Mouse (Mus musculus): ENCODE data around the gene Eln.
A peak's percentile ranks its signal among the peaks of the same experiment; 100 is the strongest.

The Eln gene

DNA sequence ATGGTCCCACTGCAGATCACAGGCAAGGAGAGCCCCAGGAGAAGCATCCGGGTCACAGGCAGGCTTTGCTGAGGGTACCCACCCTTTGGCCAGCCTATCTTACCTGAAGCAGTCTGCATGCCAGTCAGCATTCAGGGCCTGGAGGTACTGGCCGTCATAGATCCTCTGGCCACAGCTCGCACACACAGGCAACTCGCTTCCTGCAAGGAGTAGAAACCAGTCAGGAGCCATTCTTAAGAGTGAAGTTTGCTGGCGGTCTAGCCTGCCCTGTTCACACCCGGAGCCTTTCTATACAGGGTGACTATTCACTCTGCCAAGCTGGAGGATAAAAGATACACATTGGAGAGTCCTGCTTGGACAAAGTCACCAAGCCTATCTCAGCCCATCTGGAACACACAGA lies 60.6 kb downstream of the Eln start:
- DNase-seq (ENCODE audit: low read depth, low spot score), result no peak

DNA sequence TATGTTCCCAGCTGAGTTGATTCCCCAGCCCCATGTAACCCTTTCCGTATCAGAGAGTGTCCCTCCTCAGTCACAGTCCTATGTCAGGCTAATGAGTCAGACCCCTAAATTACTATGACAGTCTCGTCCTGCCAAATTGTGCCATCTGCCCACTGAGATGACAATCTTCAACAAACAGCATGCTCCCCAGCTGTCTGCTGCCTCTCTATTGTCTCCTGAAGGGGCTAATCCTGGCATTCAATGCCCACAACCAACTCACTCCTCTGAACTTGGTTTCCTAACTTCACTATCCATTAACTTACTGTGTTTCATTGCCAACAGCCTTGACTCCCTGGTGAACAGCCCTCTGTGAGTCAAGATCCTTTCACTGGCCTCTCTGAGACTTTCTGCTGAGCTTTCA lies 62.7 kb downstream of the Eln start:
- no peak for DNase-seq (ENCODE audit: low read depth, low spot score)

DNA sequence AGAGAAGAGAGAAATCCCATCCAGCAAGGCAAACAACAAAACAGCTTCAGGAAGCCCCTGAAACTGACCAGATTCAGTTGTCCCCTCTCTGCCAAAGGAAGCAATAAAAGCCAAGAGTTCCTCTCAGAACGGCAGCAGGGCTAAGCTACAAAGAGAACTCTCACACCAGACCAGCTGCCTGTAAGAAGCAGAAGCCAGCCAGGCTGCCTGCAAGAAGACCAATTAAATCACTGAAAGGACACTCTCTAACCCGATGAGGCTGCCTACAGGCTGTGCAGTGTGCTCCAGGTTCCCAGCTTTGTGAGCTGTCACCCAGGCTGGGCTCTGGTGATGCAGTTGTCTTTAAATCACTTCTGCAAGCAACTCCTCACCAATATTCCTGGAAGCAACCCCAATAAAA lies 63.3 kb downstream of the Eln start:
- no peak for DNase-seq (ENCODE audit: low read depth, low spot score)

DNA sequence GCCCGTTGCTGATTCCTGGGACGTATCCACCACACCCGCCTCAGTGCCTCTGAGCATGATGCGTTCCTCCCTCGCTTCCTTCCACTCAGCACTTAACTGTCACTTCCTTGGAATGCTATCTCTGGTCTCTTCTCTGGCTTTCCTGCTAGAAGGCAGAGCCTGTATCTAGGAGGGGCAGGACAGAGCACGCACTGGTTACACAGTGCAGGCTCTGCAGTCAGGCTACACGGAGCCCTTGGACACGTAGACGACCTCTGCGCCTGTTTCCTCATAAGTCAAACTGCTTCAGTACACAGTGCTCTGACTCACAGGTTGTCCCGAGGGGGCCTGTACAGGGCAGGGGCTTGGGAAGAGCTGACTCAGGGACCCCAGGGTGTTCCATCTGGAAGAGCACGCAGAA lies 66.9 kb downstream of the Eln start:
- DNase-seq (ENCODE audit: low read depth, low spot score), result peak; percentile 73

DNA sequence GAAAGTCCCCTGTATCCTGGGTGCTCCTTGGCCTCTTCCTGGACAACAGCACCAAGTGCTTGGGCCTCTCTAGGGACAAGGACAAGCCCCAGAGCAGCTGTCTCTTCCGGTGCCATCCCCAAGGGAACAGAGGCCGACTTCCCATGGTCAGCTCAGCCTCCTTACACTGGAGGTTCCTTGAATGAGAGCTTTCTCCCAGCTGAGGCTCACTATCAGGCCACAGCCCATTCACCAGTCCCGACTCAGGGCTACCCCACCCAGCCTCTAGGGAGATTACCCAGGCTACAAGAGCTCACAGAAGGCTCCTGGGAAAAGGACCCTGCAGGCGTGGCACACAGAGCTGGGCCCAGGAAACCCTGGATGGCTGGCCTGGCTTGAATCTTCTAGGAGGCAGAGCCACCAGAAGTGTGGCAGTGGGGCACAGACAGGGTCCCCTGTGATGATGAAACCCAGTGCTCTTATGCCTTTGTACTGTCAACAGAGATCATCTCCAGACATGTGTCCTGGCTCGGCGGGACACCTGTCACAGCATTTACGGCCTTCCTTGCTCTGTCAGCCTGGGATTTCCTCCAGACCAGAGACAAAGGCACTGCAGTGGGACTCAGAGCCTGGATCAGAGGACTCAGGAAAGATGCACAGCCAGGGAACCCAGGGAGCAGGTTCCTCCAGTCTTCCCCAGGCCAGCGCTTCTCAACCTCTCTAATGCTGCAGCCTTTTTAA lies 68.1 kb downstream of the Eln start:
- DNase-seq (ENCODE audit: low read depth, low spot score), result peak; percentile 64

DNA sequence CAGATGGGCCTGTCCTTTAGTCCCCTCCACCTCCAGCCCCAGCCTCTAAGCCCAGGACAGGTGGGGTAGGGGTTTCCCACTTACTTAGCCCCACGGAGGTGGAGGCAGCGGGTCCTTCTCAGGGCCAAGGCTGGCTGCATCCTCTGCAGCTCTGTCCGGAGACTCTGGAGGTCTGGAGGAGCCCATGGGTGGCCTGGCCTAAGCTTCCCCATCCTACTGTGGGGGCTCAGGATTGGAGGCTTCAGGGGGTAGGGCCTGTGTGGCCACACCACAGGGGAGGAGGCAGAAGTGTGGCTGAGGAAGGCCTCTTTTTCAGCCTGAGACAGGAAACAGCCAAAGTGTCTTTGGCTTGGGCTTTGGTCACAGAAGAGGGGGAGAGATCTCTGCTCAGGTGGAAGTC lies 69.1 kb downstream of the Eln start:
- no peak for DNase-seq (ENCODE audit: low read depth, low spot score)

DNA sequence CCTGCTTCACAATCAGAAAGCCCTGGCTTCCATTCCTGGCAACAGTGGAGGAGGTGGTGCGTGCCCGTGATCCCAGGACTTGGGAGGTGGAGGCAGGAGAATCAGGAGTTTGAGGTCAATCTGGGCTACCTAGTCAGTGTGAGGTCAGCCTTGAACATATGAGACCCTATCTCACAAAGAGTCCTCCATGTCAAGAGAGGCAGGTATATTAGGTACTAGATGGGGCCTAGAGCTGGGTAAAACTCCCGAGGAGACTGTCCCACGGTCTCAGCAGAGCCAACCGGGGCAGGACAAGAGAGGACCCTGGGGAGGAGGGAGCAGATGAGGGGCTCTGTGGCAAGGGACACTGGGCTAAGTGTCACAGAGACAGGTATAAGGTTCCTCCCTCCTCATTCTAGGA lies 69.6 kb downstream of the Eln start:
- DNase-seq (ENCODE audit: low read depth, low spot score), result no peak

DNA sequence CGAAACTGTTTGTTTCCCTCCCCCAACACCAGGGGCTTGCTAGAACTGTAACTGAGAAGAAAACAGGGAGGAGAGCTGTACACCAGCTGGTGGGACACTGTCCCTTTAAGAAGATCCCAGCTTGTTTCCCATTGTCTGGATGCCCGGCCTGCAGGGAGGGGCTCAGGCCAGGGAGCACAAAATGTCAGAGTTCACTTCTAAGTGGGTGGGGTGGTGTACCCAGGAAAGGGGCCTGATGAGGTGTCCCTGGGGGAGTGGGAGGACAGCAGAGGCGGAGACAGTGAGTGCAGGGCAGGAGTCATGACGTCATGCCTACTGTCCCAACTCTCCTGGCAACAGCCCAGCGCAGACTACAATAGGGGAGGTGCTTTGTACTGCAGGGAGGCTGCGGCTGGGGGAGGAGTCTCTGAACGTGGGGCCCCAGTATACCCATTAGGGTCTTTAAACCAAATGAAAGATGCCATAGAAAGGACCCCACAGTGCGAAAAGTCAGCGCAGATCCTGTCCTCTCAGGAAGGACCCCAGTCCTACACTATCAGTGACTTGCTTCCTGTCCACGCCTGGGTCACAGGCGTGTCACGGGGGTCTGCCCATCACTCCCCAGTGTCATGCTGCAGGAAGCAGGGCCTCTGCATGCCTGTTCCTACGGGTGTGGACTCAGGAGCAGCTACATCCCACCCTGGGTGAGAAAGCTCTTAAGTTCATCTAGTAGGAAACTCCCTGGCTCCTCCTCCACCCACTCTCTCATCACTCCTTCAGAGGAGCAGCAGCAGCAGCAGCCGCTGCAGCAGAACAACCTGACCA lies 71.0 kb downstream of the Eln start:
- DNase-seq (ENCODE audit: low read depth, low spot score), result peak; percentile 77

DNA sequence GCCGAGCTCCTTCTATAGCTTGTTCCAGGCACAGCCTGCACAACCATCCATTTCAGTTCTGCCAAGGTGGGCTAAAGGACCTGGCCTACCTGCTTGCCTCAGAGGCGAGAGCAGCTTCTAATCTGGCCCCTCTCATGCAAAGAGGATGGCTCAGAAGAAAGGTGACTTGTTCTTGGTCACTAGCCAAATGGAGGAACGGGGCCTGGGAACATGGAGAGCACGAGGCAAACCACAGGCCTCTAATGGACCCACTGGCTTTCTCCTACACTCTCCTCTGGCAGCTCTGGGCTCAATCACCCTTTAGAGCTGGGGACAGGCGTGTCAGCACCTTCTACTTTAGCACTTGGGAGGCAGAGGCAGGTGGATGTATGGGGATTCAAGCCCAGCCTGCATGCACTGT lies 72.1 kb downstream of the Eln start:
- no peak for DNase-seq (ENCODE audit: low read depth, low spot score)

DNA sequence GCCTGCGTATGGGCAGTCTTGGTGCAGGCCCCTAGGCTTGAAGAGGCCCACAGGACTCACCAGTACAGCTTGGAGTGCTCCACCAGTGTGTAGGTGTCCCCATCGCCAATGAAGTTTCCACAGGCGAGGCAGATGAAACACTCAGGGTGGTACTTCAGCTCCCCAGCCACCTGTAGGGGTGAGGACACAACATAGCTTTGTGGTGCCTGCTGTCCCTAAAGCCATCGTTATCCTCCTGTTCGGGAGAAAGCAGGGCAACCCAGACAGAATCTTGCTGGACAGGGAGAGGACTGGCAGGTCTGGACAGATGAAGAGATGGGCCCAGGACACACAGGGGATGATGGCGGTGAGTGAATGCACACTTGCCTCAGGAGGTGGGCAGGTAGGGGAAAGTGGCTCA lies 74.5 kb downstream of the Eln start:
- no peak for DNase-seq (ENCODE audit: low read depth, low spot score)

DNA sequence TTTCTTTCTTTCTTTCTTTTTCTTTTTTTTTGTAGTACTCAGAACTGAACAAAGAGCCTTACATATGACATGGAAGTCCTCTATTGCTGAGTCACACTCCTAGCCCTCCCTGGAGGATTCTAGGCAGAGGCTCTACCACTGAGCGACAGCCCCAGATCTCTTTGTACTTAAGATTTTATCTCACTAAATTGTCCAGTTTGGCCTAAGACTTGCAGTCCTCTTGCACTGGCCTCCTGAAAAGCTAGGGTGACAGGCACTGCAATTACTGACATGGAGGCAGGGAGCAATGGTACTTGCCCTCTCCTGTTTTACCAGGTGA lies 75.0 kb downstream of the Eln start:
- no peak for DNase-seq (ENCODE audit: low read depth, low spot score)

DNA sequence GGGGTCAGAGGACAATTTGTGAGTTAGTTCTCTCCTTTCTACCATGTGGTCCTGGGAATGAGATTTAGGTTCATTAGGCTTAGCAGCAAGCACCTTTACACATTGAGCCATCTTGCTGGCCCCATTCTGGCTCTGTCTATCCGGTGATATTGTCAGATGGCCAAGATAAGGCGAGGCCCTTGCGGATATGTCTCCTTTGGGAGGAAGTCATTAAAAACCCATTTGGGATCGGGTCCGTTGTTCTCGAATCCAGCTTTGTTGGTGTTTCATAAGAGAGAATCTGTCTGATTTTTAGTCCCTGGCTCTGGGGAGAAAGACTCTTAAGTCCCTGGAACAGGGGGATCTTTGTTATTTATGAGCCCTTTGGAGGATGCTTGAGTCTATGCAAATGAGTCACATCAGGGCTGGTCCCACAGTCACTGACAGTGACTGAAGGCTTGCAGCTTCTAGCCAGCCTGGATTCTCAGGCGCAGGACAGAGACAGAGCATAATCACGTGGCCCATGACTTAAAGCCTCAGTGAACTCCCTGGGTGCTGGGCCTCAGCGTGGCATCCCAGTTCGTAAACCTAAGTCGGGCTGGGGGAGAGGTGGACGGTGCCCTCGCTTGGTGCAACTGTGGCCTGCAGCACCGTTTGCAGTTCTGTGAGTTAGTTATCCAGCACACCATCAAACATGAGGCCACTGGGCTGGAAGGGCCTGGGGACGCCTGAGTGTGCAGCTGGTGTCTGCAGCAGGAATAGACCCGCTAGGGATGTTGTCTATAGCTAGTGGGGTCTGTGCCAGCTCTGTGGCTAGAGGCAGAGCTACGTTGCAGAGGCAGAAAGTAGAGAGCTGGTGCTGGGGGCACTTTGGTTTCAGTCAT lies 75.6 kb downstream of the Eln start:
- DNase-seq (ENCODE audit: low read depth, low spot score), result no peak

DNA sequence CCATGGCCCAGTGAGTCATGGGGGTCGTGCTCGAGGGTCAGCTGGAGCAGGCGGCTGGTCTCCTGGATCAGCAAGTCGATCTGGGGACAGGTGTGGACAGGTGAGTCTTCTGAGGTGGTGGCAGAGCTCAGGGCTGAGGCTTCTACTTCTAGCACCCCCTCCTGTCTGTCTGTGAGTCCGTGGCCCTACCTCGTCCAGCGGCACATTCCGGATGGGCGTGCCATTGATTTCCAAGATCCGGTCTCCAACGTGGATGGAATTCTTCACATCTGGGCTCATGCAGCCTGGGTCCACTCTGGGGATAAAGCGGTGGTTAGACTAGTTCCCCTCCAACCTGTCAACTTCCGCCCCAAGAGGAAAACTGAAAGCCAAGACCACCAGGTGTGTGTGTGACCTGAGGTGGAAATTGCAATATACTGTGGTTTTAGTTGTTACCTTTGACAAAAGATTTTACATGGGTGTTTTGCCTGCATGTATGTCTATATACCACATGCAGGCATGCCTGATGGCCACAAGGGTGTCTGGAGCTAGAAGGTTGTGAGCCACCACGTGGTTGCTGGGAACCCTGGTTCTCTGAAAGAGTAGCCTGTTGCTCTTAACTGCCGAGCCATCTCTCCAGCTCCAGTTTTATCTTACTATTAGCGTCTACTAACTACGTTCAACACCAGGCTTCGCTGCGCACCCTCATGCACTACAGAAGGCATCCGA lies 78.0 kb downstream of the Eln start:
- DNase-seq (ENCODE audit: low read depth, low spot score), result no peak

DNA sequence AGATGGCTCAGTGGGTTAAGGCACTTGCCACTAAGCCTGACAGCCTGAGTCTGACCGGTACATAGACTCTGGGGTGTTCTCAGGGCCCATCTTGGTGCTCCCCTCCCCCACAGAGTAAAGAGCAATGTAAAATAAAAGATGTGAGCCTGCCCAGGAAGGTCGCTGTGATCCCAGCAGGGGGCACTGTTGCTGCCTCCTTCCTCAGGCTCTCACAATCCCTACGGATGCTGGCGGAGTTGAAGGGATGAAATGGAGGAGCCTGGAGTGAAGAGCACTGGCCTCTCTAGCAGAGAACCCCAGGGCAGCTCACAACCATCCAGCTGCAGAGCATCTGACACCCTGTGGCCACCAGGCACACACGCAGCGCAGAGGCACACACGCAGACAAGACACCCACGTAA lies 78.6 kb downstream of the Eln start:
- peak; percentile 49 for DNase-seq (ENCODE audit: low read depth, low spot score)

DNA sequence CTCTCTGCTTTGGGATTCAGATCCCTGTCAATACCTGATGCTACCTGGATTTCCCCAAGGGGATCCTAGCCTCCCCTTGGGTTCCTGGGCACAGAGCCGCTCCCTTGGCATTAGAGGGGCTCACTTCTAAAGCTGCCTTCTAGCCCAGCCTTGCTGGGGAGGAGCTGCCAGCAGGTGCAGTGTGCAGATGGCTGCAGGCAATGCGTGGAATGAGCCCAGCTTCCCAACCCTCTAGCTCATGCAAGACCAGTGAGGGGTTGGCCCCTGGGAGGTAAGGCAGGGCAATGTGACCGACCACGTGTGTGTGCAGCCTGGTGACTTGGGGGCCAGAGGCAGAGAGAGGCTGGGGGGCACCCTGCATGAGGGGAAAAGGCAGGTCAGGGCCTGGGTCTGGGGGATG lies 90.4 kb downstream of the Eln start:
- no peak for DNase-seq (ENCODE audit: low read depth, low spot score)
